Comparison of ENCODE assay signal across 10 mouse cellular contexts in genomic region chr14:60638159-60638558, GRCm38 (mm10). TPM values are rescaled to one million over a fixed set of nuclear protein-coding genes. Genes with fewer than 3 reads are reported as not detected.
DNase-seq lines count a peak whose midpoint lies in the region; ATAC-seq lines count a peak whose summit lies in the region.
"Had no signal": no experiment of that assay in that cellular context is flagged by ENCODE, and none has a peak within 500 bp of the region (broad histone marks: within the 10 kb centered on the region; RNA-seq: fewer than 3 reads in every experiment).

No protein-coding gene starts in this region.

- no peak for ATAC-seq in midbrain, embryonic 14.5 days (ENCODE audit: low FRiP score, low TSS enrichment)
- ATAC-seq in midbrain, embryonic 11.5 days (ENCODE audit: low FRiP score) = no peak
- ATAC-seq in hindbrain, embryonic 13.5 days (ENCODE audit: low FRiP score) = no peak

- 80% methylated on average over 8 of the region's 8 CpGs for WGBS in midbrain, embryonic 14.5 days
- 82% methylated on average over 8 of the region's 8 CpGs for WGBS in midbrain, embryonic 11.5 days
- WGBS in hindbrain, embryonic 13.5 days = 33% methylated on average over 8 of the region's 8 CpGs

- no peak overlapping the region for H3K27ac ChIP-seq in midbrain, embryonic 14.5 days (replicated peaks; ENCODE audit: low read depth, low read length)
- no peak overlapping the region for H3K27ac ChIP-seq in midbrain, embryonic 11.5 days (ENCODE audit: low read depth, low read length)
- H3K27ac ChIP-seq in hindbrain, embryonic 13.5 days = 0 out of 2 replicates have a peak overlapping the region, but pooled peaks have one; percentile 19

- intact Hi-C loops in heart, postnatal 10 days (cut with DNase I) = loop anchor here (5.0 kb wide), 2 partner anchors 41 to 44 kb away; no protein-coding TSS in a partner anchor

- peak overlapping the region; percentile 99 for H3K4me2 ChIP-seq in midbrain, embryonic 14.5 days (ENCODE audit: low read length)
- H3K4me2 ChIP-seq in midbrain, embryonic 11.5 days = no peak overlapping the region
- peak overlapping the region; percentile 99 for H3K4me2 ChIP-seq in hindbrain, embryonic 13.5 days

- H3K36me3 ChIP-seq in midbrain, embryonic 14.5 days (ENCODE audit: control insufficient read depth, insufficient read depth, low read length) = no peaks in the 10 kb centered on the region
- no peaks in the 10 kb centered on the region for H3K36me3 ChIP-seq in midbrain, embryonic 11.5 days (ENCODE audit: control insufficient read depth, insufficient read depth, low read length)
- H3K36me3 ChIP-seq in hindbrain, embryonic 13.5 days = no peaks in the 10 kb centered on the region

- H3K4me1 ChIP-seq in midbrain, embryonic 14.5 days (ENCODE audit: control insufficient read depth, insufficient read depth, low read length) = peaks cover 59% of the 10 kb centered on the region
- peaks cover 64% of the 10 kb centered on the region for H3K4me1 ChIP-seq in midbrain, embryonic 11.5 days (ENCODE audit: control insufficient read depth, insufficient read depth, low read length)
- peaks cover 83% of the 10 kb centered on the region for H3K4me1 ChIP-seq in hindbrain, embryonic 13.5 days (replicated peaks)

- H3K9me3 ChIP-seq in midbrain, embryonic 14.5 days (ENCODE audit: control insufficient read depth, low read length) = no peaks in the 10 kb centered on the region
- H3K9me3 ChIP-seq in midbrain, embryonic 11.5 days (ENCODE audit: control insufficient read depth, low read length) = no peaks in the 10 kb centered on the region
- no peaks in the 10 kb centered on the region for H3K9me3 ChIP-seq in hindbrain, embryonic 13.5 days

- no peak overlapping the region for H3K4me3 ChIP-seq in midbrain, embryonic 14.5 days (replicated peaks; ENCODE audit: low read depth, low read length)
- H3K4me3 ChIP-seq in midbrain, embryonic 11.5 days (ENCODE audit: low read depth, low read length) = no peak overlapping the region
- no peak overlapping the region for H3K4me3 ChIP-seq in hindbrain, embryonic 13.5 days

- H3K27me3 ChIP-seq in midbrain, embryonic 14.5 days (ENCODE audit: control insufficient read depth, insufficient read depth, low read length) = no peaks in the 10 kb centered on the region
- H3K27me3 ChIP-seq in midbrain, embryonic 11.5 days (ENCODE audit: control insufficient read depth, insufficient read depth, low read length) = no peaks in the 10 kb centered on the region
- H3K27me3 ChIP-seq in hindbrain, embryonic 13.5 days = no peaks in the 10 kb centered on the region

- DNase-seq in midbrain, embryonic 14.5 days = no peak
- no peak for DNase-seq in midbrain, embryonic 11.5 days (ENCODE audit: low spot score, missing footprints)
- DNase-seq in kidney, postnatal 36 days = peak; percentile 72 to 85
- no peak for DNase-seq in yolk sac, embryonic 10.5 days (ENCODE audit: low spot score)
- no peak for DNase-seq in thymus, postnatal 0 days (ENCODE audit: low spot score)
- no peak for DNase-seq in heart, postnatal 10 days
- DNase-seq in right cerebral cortex, postnatal 4 days = no peak
- DNase-seq: cerebellum, postnatal 36 days; thymus, adult 18-20 months had no signal

- no peak overlapping the region for H3K9ac ChIP-seq in midbrain, embryonic 14.5 days (replicated peaks; ENCODE audit: low read length)
- no peak overlapping the region for H3K9ac ChIP-seq in midbrain, embryonic 11.5 days (ENCODE audit: low read length)
- H3K9ac ChIP-seq in hindbrain, embryonic 13.5 days = no peak overlapping the region

RNA-seq across cellular contexts. Expression of gene Spata13, which starts 4.4 kb away (rescaled TPM):
- 22.0 and 31.6 TPM in 2 replicates for polyA plus RNA-seq in midbrain, embryonic 14.5 days (2014; fragmentation: Nextera tagmentation; extraction: Ambion mirVana)
- 61.0 and 66.0 TPM in 2 replicates for polyA plus RNA-seq in midbrain, embryonic 11.5 days (2014; fragmentation: Nextera tagmentation; extraction: Ambion mirVana)
- polyA plus RNA-seq in hindbrain, embryonic 13.5 days (2015; fragmentation: Nextera tagmentation; extraction: Ambion mirVana) = 34.8 and 37.0 TPM in 2 replicates
- 48.9 and 50.4 TPM in 2 replicates for polyA plus RNA-seq in thymus, postnatal 0 days (2015; fragmentation: Nextera tagmentation; extraction: Ambion mirVana)
- total RNA-seq in heart, postnatal 10 days (2021) = 10 to 100 TPM; 38.9 to 47.4 TPM

Comparison
In these comparisons a context has a peak if more than half of its experiments do, and no peak if none do; other contexts are left out.
1. DNase-seq: peak in kidney, postnatal 36 days (2 of 2); none in midbrain, embryonic 14.5 days (single experiment), midbrain, embryonic 11.5 days (single experiment), yolk sac, embryonic 10.5 days (single experiment), thymus, postnatal 0 days (single experiment), heart, postnatal 10 days (0 of 2) and right cerebral cortex, postnatal 4 days (single experiment).